Mouse (Mus musculus) thymus, postnatal 25 days (tissue): ENCODE data around the gene Ust.
"Not testable (repeated sequence)": the region's sequence is repeated elsewhere in the genome, so short reads cannot be mapped to it uniquely, and the experiment has no call there.

Experiments
- DNase-seq: peaks from one replicate; pipeline ENCODE4 v3.0.0; 2022

Ust gene

DNA sequence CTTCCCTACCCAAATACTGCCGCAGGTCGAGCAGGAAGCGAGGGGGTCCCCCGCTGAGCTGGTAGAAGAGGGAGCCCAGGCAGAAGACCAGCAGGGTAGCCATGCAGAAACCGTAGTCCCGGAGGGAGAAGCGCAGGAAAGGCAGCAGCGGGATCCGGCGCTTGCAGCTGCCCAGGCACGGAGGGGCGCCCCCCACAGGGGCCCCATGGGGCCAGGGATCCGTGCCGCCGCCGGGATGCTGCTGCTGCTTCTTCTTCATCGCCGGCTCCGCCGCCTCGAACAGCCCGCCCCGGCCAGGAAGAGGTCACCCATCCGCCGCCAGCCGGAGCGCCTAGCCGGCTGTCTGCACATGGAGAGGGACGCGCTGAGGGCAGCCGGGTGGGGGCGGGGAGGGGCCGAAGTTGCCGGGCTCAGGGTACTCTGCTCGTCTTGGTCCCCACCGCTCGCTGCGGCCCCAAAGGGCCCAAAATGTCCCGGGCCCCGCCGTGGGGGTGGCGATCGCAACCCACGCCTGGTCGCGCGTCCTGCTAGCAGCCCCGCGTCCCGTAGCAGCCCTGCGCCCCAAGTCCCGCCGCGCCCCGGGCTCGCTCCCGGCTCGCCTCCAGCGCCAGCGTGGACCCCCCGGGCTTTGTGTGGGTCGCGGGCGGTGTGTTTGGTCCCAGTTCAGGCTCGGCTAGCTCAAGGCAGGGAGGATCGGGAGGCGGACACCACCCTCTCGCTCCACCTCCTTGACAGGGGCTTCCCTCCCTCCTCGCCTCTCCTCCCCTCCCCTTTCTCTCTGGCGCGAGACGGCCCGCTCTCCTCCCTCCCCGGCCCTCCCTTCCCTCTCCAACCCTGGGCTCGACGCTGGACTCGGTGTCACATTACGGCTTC, at the start of gene Ust:
TSS of gene Ust (minus strand) at position 685 of the 873 bp plus-strand sequence.
- DNase-seq, result peak; percentile 37

DNA sequence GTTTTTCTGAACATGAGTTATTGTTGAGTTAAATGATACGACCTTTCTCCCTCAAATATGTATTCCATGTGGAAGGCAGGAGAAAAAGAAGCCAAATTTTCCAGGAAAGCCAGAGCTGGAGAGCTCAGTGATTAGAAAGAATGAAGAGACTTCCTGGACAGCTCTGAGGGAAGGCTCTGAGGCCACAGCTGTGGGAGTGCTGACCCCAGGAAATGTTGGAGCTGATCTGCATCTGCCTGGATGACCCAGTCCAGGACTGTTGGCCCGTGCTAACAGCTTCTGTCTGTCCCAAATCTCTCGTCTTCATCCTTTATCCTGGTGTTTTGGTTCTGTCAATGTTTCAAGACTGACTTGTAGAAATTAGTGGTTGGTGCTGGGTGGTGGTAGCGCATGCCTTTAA, 42.7 kb upstream of the Ust start:
- DNase-seq, result no peak

DNA sequence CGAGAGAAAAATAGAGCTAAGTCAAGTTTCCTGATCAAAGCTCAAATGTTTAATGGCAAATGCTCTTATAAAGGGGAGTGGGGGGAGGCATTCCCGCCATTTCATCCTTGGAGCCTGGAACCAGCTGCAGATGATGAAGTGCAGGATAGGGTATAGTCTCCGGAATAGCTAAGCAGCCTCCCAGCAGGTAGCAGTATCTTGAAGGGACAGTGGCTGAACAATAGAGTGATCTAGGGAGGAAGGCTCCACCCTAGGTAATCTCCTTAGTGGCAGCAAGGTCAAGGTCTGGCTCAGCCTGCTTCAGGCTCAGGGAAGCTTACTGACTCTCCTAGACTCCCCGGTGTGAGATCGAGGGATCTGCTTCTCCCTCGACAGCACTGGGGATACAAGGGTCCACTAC, 40.9 kb upstream of the Ust start:
- not testable (repeated sequence) for DNase-seq

DNA sequence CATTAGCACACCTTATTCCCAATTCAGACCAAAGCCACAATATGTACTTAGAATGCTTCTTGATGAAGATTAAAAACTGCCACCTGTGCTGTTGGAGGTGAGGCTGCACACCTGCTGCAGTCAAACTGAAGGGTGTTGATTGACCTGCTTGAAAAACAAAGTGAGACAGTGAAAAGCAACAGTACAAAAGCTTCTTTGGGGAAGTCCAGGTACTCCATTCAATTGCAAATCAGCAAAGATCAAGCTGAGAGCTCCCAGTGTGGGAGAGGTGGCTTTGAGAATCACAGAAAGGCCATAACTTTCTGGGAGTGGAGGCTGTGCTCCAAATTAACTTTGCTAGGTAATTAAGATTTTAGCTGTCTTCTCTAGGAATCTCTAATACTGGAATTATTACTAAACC, 33.6 kb upstream of the Ust start:
- not testable (repeated sequence) for DNase-seq

DNA sequence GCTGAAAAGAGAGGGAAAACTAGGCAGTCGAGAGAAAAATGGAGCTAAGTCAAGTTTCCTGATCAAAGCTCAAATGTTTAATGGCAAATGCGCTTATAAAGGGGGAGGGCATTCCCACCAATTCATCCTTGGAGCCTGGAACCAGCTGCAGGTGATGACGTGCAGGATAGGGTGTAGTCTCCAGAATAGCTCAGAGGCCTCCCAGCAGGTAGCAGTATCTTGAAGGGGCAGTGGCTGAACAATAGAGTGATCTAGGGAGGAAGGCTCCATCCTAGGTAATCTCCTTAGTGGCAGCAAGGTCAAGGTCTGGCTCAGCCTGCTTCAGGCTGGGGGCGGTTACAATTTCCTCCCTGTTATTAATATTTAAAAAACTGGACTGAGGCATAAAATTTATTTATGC, 33.0 kb upstream of the Ust start:
- not testable (repeated sequence) for DNase-seq

DNA sequence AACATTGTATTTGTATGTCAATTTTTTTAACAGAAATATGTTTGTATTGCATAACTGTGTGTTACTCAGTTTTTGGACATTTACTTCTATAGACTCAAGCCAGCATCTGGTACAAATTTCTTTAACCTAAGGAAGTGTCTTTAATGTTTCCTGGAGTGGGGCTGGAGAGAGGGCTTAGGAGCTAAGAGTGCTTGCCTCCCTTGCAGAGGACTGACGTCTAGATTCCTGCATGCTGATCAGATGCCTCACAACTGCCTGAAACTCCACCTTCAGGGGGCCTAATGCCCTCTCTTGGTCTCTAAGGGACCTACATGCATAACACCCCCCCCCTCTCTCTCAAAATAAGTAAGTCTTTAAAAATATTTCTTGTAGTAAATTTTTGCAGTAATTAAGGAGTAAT, 22.9 kb upstream of the Ust start:
- no peak for DNase-seq

DNA sequence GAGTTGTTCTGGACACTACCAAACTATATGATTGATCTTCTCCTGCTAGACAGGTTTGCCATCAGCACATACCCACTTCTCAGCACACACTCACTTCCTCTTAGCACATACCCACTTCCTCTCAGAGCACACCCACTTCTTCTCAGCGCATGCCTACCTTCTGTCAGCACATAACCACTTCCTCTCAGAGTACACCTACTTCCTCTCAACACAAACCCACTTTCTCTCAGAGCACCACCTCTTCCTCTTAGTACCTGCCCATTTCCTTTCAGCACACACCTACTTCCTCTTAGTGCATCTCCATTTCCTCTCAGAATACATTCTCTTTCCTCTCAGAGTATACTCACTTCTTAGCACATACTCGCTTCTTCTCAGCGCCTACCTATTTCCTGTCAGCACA, 16.8 kb upstream of the Ust start:
- no peak for DNase-seq

DNA sequence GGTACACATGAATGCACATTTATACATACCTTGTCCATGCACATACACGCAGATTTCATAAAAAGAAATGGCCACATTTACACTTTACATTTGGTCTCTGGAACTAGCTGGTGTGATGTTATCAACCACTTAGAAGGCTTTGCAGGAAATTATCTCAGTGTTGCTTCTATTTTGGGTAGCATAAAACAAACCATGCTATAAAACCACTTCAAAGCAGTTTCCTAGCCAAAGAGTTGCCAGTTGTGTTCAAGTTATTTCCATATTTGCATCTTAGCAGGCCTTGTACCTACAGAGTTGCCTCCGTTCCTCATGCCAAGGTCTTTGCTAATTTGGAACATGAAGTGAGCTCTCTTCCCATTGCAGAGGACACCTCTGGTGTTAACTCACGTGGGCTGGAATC, 13.0 kb upstream of the Ust start:
- DNase-seq, result no peak

DNA sequence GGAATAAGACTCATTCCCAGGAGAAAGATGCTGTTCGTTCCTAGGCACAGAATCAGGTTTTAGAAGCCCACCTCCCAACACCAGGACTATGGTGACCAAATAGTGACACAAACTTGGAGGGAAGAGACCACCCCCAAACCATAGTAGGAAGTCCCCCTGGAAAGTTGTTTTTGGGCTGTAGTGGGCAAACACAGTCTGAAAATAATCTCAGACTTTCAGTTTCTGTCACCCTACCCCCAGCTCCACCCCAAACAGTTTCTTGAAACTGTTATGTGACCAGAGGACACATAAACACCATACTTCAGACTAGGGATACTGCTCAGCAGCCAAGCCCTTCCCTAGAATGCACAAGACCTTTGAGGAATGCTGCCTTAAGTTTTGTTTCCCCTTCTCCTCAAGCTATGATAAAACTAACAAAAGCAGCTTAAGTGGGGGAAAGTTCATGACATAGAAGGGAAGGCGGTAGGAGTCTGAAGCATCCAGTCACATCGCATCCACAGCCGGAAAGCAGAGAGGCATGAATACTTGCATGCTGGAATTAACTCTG, 12.0 kb upstream of the Ust start:
- DNase-seq, result no peak

DNA sequence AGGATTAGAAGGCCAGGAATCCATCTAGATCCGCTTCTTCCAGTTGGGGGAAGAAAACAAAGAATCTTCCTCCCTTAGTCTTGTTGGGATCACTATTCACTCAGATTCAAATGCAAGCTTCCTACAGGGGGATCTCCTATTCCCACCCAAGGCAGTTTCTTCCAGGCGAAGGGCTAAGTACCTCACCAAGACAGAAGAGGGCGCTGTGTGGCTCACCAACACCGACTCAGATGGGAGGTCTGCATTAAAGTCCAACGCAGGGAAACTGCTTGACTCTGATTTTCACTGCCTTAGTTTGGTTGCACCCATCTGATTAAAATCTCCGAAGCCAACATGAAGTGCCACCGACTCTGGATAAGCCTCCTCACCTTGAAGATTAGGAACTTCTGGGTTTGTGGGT, 10.5 kb upstream of the Ust start:
- DNase-seq, result no peak

DNA sequence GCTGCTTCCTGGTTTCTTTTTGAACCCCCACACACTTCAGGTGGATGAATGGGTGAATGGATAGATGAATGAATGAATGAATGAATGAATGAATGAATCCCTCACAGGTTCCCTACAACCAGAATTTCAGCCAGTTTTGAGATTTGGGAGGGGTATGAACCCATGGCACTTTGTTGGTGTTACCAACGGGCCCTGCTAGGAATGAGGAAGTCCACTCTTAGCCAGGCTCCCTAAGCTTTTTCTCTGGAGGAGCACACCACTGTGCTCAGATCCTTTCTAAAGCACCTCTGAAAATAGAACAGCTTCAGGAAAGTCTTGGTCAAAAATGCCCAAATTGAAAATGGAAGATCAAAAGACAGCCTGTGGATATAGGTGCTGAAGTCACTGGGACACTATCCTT, 6.7 kb upstream of the Ust start:
- no peak for DNase-seq

DNA sequence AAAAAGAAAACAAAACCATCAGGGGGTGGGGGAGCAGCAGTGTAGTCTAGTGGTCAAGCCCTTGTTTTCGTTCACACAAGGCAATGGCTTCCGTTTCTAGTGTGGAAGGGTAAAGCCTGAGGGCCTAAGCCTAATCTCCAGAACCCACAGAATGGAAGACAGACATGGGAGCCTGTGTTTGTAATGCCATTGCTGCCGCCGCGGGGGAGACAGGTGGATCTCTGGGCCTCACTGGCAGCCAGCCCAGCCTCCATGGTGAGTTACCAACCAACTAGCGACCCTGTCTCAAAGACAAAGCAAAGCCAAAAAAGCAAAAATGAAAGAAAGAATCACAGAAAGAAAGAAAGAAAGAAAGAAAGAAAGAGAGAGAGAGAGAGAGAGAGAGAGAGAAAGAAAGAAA, 2.9 kb upstream of the Ust start:
- DNase-seq, result no peak

DNA sequence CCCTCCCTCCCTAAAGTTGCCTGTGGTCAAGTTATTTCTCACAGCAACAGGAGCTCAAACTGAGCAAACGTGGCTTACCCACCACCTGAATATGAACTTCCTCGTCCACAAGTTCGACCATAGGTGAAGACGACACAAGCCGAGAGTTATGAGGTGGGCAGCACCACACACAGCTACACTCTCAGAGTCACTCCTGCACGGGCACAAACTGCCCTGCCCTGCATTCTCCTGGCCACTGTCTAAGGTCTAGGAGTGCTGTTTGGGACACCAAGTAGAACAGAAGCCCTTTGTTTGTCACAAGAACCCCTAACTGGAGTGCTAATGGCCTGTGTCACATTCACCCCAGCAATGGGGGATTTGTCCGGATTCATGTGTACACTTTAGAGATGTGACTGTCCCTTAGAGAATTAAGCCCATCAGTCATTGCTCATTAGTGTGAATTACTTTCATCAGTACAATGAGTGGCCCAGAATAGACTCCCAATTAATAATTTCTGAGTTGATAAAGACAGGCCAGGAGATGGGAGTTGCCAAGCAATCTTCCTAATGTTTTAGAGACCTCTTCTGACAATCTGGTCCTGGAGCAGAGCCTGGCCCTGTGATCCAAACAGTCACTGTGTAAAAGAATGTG, 2.3 kb upstream of the Ust start:
- no peak for DNase-seq

DNA sequence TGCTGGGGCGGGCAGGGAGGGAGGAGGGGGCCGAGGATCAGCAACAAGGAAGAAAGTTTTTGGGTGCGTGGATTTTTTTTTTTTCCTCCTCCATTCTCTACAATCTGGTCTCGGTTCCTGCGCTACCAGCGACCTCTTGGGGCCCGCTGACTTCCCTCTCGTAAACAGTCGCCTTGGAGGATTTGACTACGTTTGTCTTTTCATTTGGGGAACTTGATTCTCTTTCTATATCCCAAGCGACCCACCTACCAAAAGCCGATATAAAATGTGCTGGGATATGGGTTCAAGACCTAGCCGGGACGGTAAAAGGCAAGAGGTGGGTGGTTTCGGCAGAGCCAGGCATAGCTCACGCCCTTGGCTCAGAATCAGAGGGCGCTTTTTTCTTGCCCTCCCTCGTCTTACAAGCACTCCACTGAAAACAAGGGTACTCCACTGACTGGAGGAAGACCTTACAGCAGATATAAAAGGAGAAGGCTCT, 428 bp upstream of the Ust start:
- peak; percentile 21 for DNase-seq

DNA sequence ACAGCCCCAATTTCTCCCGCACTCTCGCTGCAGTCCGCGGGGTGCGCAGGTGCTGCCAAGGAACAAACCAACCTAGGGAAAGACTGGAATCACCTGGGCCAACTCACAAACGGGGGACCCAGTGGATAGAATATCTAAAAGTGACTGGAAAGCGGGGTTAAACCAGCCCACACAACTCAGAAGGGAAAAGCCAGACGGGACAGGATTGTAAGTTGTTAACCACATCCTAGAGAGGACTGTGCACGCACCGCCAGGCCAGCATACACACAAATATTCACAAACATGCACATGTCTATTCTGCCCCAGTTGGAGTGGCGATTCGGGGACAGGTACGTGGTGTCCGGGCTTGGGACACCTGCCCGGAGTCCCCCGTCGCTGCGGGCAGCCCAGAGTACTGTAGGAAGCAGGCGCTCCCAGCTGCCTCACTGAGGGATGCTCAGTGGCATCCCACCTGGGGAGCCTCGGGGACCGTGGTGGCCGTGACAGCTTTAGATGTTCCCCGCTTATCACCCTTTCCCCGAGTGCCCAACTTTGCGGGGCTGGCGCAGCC, 959 bp downstream of the Ust start:
- peak; percentile 10 for DNase-seq

DNA sequence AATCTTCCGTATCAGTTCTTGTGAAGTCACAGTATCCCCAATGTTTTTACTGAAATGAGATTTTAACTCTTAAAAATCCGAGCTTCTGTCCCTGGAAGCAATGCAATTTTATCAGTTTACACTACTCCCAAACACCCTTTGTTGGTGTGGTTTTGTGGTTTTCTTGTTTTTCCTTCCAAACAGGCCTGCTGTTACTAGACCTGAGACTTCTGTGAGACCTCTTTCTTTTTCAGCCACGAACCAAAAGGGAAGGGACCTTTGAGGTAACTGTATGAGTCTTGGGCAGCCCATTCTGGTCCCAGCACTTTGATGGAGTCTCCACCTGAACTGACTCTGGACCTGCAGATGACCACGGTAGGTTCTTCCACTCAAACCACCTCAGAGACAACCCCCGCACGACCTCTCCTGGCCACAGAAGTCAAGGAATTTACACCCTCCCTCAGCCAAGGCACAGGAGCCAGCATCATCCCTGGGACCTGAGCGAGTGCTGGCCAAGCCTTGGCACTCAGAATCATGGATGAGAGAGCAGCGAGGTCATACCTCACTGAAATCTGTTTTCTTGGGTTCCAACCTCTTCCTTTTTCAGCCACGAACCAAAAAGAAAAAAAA, 1.6 kb downstream of the Ust start:
- no peak for DNase-seq

DNA sequence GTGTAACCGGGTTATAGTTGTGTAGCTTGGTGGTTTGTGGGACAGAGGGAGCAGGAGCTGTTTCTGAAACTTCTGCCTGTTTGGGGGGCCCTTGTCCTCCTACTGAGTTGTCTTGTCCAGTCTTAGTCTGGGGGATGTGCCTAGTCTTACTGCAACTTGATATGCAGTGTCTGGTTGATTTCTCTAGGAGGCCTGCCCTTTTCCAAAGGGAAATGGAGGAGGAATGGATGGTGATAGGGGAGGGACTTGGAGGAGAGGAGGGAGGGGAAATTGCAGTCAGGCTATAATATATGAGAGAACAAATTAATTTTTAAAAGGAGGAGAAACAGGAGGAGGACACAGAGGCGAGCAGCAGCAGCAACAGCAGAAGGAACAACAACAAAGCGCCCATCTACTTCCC, 4.9 kb downstream of the Ust start:
- no peak for DNase-seq

DNA sequence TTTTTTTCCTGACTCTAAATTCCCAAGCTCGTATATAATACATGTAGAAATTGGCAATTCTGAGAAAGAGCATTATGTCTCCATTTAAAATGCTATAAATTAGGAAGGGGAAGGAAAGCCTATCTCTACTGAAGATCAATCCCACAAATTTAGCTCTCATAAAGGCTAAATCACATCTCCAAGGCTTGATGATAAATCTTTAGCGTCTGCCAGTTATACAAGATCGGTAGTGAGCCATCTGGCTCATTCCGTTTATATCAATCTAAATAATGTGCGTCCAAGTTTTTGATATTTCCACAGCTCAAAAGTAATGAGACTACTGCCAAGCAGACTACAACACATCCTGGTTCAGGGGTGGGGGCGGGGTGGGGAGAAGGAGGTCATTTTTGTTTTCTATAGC, 6.4 kb downstream of the Ust start:
- DNase-seq, result no peak

DNA sequence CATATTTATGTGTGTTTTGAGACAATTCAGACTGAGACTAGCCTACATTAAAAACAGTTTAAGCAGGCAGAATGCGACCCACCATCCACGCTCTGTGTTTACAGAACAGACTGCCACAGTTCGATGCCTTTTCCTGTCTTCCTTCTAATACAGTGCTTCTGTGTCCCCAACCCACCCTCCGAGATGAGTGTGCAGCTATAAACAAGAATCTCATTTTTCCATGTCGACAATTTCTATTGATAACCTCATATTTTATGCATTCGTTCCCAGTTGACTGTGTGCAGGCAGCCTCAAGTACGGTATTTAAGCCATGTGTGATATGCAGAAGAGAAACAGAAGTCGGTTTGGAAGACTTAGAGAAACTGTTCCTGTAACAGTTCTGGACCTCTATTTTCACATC, 6.9 kb downstream of the Ust start:
- no peak for DNase-seq

DNA sequence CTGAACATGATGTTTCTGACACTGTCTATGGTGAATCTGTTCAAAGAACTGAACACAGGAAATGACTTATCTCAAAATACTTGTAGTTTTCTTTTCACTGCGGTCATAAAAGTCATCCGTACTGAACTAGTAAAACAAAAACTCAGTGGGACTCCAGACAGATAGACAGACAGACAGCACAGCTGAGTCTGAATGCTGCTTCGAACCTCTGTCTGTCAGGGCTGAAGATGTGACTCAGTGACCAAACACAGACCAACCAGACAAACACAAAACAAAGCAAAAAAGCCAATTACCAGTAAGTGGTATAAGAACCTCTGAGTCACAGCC, 12.4 kb downstream of the Ust start:
- no peak for DNase-seq

DNA sequence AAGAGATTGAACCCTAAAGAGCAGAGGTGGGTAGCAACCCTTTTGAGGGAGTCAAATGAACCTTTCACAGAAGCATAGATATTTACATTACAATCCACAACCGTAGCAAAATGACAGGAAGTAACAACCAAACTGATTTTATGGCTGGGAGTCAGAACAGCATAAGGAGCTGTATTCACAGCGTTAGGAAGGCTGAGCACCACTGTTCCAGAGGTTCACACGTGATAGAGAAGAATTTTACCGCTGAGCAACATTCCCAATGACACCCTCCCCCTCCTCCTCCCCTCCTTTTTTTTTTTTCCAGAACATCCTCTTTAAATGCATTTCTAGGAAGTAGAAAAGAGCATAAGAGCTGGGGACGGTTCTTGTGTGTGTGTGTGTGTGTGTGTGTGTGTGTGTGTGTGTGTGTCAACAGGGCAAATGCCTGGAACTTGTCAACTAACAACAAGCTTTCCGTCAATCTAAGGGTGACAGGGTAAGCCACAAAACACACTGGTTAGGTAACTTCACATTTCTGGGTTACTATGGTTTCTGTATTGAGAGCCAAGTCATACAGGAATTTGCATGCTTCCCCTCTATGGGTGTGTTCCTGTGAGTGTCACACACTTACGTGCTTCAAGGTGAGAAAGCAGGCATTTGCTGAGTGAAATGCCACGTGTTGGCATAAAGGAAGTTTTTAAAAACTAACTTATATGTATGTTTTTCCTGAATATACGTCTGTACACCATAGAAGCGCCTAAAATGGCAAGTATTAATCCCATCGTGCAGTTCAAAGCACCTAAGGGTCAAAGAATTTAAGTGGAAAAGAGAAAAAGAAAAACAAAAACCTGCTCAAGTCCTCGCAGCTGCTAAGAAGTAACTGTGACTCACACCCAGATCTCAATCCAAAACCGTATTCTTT, 13.0 kb downstream of the Ust start:
- no peak for DNase-seq

DNA sequence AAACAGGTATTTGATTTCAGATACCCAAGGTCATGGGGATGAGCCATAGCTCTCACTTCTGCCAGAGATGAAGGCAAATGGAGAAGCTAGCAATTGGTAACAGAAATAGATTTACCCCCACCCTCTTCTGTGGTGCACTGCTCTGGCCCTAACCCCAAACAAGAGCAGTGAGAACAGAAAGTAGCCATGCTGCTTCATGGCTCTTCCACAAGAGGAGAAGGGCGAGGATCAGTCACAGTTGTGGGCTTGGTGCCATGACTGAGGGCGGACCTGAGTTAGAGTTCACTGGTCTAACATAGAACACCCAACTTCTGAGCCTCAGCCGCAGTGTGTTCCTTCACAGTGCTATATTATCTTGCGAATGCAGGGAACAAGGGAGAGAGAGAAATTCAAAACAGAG, 13.8 kb downstream of the Ust start:
- no peak for DNase-seq
